Mouse (Mus musculus): ENCODE results near the gene Cacfd1. TPM values are rescaled to one million over a fixed set of nuclear protein-coding genes. Genes with fewer than 3 reads are reported as not detected.

The Cacfd1 gene
- polyA plus RNA-seq (2015; fragmentation: Nextera tagmentation; extraction: Ambion mirVana) = 41.5 and 42.8 TPM in 2 replicates

GRCm38 (mm10) chr2:27009714-27010244 lies at the start of gene Cacfd1:
TSS of gene Cacfd1 (plus strand) at chr2:27009926.
- under 1% methylated on average over 43 of the region's 43 CpGs for WGBS
- TF ChIP-seq CTCF (IDR thresholded peaks at IDR 0.05; ENCODE audit: low read depth) = peak; percentile 31; the same call in 1 of the 2 replicates
- Histone ChIP-seq H3K4me3 (ENCODE audit: low read depth, low read length) (peak within 1 kb of the TSS; percentile 74), H3K9ac (ENCODE audit: low read depth, low read length) (peak within 1 kb of the TSS; percentile 86), H3K27ac (ENCODE audit: low read depth, low read length) (peak within 1 kb of the TSS; percentile 82), H3K9me3 (ENCODE audit: control insufficient read depth) (no peaks in the 10 kb centered on the region), H3K36me3 (ENCODE audit: control insufficient read depth, insufficient read depth) (peaks cover 16% of the 10 kb centered on the region; the same call in 1 of the 2 replicates), H3K27me3 (replicated peaks; ENCODE audit: control insufficient read depth, insufficient read depth, low read length) (no peaks in the 10 kb centered on the region), H3K4me2 (replicated peaks; ENCODE audit: low read depth) (peak within 1 kb of the TSS; percentile 74), H3K4me1 (replicated peaks; ENCODE audit: control insufficient read depth, insufficient read depth, low read length) (peaks cover 6% of the 10 kb centered on the region; the same call in 1 of the 2 replicates)
- peak; percentile 97 for ATAC-seq

- TF ChIP-seq CTCF (IDR thresholded peaks at IDR 0.05; ENCODE audit: low read depth) = peak; percentile 66
- WGBS = 72% methylated on average over 4 of the region's 4 CpGs
- no peak for ATAC-seq
- no peak overlapping the region for H3K27ac ChIP-seq (ENCODE audit: low read depth, low read length)
- no peak overlapping the region for H3K9ac ChIP-seq (ENCODE audit: low read depth, low read length)
- no peaks in the 10 kb centered on the region for H3K27me3 ChIP-seq (replicated peaks; ENCODE audit: control insufficient read depth, insufficient read depth, low read length)
- no peak overlapping the region for H3K4me3 ChIP-seq (ENCODE audit: low read depth, low read length)
- H3K36me3 ChIP-seq (ENCODE audit: control insufficient read depth, insufficient read depth) = peaks cover 54% of the 10 kb centered on the region
- no peak overlapping the region for H3K4me2 ChIP-seq (replicated peaks; ENCODE audit: low read depth)
- no peaks in the 10 kb centered on the region for H3K9me3 ChIP-seq (ENCODE audit: control insufficient read depth)
- H3K4me1 ChIP-seq (replicated peaks; ENCODE audit: control insufficient read depth, insufficient read depth, low read length) = 0 out of 2 replicates have a peak, but pooled peaks cover 3% of the 10 kb centered on the region
Observed at GRCm38 (mm10) chr2:26960756-26961155, 49.0 kb upstream of the Cacfd1 start.

- peak within 1 kb of the TSS; percentile 99 for H3K27ac ChIP-seq (ENCODE audit: low read depth, low read length)
- H3K4me3 ChIP-seq (ENCODE audit: low read depth, low read length) = peak within 1 kb of the TSS; percentile 76
- peak within 1 kb of the TSS; percentile 79 for H3K4me2 ChIP-seq (replicated peaks; ENCODE audit: low read depth)
- ATAC-seq = peak; percentile 92
- H3K4me1 ChIP-seq (replicated peaks; ENCODE audit: control insufficient read depth, insufficient read depth, low read length) = 0 out of 2 replicates have a peak, but pooled peaks cover 3% of the 10 kb centered on the region
- no peaks in the 10 kb centered on the region for H3K27me3 ChIP-seq (replicated peaks; ENCODE audit: control insufficient read depth, insufficient read depth, low read length)
- under 1% methylated on average over 50 of the region's 50 CpGs for WGBS
- H3K9ac ChIP-seq (ENCODE audit: low read depth, low read length) = peak within 1 kb of the TSS; percentile 88
- no peak for TF ChIP-seq CTCF (IDR thresholded peaks at IDR 0.05; ENCODE audit: low read depth)
- H3K36me3 ChIP-seq (ENCODE audit: control insufficient read depth, insufficient read depth) = peaks cover 26% of the 10 kb centered on the region
- no peaks in the 10 kb centered on the region for H3K9me3 ChIP-seq (ENCODE audit: control insufficient read depth)
Observed at GRCm38 (mm10) chr2:26963923-26964723, 45.6 kb upstream of the Cacfd1 start, which contains the start of gene Rexo4. TSS of gene Rexo4 (minus strand) at chr2:26964386.

GRCm38 (mm10) chr2:26964724-26965370 lies 44.9 kb upstream of the Cacfd1 start:
- Histone ChIP-seq H3K4me2 (replicated peaks; ENCODE audit: low read depth) (peak overlapping the region; percentile 79), H3K9ac (ENCODE audit: low read depth, low read length) (peak overlapping the region; percentile 88), H3K4me3 (ENCODE audit: low read depth, low read length) (peak overlapping the region; percentile 76), H3K4me1 (replicated peaks; ENCODE audit: control insufficient read depth, insufficient read depth, low read length) (0 out of 2 replicates have a peak, but pooled peaks cover 3% of the 10 kb centered on the region), H3K27ac (ENCODE audit: low read depth, low read length) (peak overlapping the region; percentile 99), H3K36me3 (ENCODE audit: control insufficient read depth, insufficient read depth) (peaks cover 21% of the 10 kb centered on the region), H3K27me3 (replicated peaks; ENCODE audit: control insufficient read depth, insufficient read depth, low read length) (no peaks in the 10 kb centered on the region), H3K9me3 (ENCODE audit: control insufficient read depth) (no peaks in the 10 kb centered on the region)
- TF ChIP-seq CTCF (IDR thresholded peaks at IDR 0.05; ENCODE audit: low read depth) = no peak
- 12% methylated on average over 14 of the region's 14 CpGs for WGBS
- ATAC-seq = peak; percentile 33

- H3K27me3 ChIP-seq (replicated peaks; ENCODE audit: control insufficient read depth, insufficient read depth, low read length) = no peaks in the 10 kb centered on the region
- H3K9me3 ChIP-seq (ENCODE audit: control insufficient read depth) = no peaks in the 10 kb centered on the region
- 0 out of 2 replicates have a peak, but pooled peaks cover 3% of the 10 kb centered on the region for H3K4me1 ChIP-seq (replicated peaks; ENCODE audit: control insufficient read depth, insufficient read depth, low read length)
- TF ChIP-seq CTCF (IDR thresholded peaks at IDR 0.05; ENCODE audit: low read depth) = peak; percentile 45
- no peak overlapping the region for H3K9ac ChIP-seq (ENCODE audit: low read depth, low read length)
- no peak overlapping the region for H3K4me3 ChIP-seq (ENCODE audit: low read depth, low read length)
- no peak for ATAC-seq
- peaks cover under 1% of the 10 kb centered on the region; the same call in 1 of the 2 replicates for H3K36me3 ChIP-seq (ENCODE audit: control insufficient read depth, insufficient read depth)
- no peak overlapping the region for H3K27ac ChIP-seq (ENCODE audit: low read depth, low read length)
- H3K4me2 ChIP-seq (replicated peaks; ENCODE audit: low read depth) = no peak overlapping the region
- WGBS = 75% methylated on average over 2 of the region's 2 CpGs
Observed at GRCm38 (mm10) chr2:26967262-26967661, 42.5 kb upstream of the Cacfd1 start.

- ATAC-seq = no peak
- no peak within 1 kb of the TSS for H3K4me2 ChIP-seq (replicated peaks; ENCODE audit: low read depth)
- 47% methylated on average over 3 of the region's 3 CpGs for WGBS
- TF ChIP-seq CTCF (IDR thresholded peaks at IDR 0.05; ENCODE audit: low read depth) = no peak
- no peaks in the 10 kb centered on the region for H3K9me3 ChIP-seq (ENCODE audit: control insufficient read depth)
- peak within 1 kb of the TSS; percentile 5; the same call in 1 of the 2 replicates for H3K27ac ChIP-seq (ENCODE audit: low read depth, low read length)
- no peak within 1 kb of the TSS for H3K4me3 ChIP-seq (ENCODE audit: low read depth, low read length)
- H3K27me3 ChIP-seq (replicated peaks; ENCODE audit: control insufficient read depth, insufficient read depth, low read length) = no peaks in the 10 kb centered on the region
- H3K4me1 ChIP-seq (replicated peaks; ENCODE audit: control insufficient read depth, insufficient read depth, low read length) = no peaks in the 10 kb centered on the region
- no peaks in the 10 kb centered on the region for H3K36me3 ChIP-seq (ENCODE audit: control insufficient read depth, insufficient read depth)
- H3K9ac ChIP-seq (ENCODE audit: low read depth, low read length) = no peak within 1 kb of the TSS
Observed at GRCm38 (mm10) chr2:26973116-26973515, 36.6 kb upstream of the Cacfd1 start, which contains the start of gene Adamts13. TSS of gene Adamts13 (plus strand) at chr2:26973416.
